Mouse (Mus musculus) ovary, postnatal 14 days (tissue): ENCODE measurements around the gene Pias1.

Experiments used
- DNase-seq: peaks from one replicate; pipeline ENCODE4 v3.0.0; 2022; ENCODE audit warnings: low spot score

Gene Pias1

GRCm38 (mm10) chr9:62987824-62988223 lies at the start of gene Pias1:
Gene Pias1, minus strand, starts transcription at chr9:62987924.
- no peak for DNase-seq

GRCm38 (mm10) chr9:63035431-63035830 lies 47.7 kb upstream of the Pias1 start:
- no peak for DNase-seq

GRCm38 (mm10) chr9:63031011-63031782 lies 43.5 kb upstream of the Pias1 start:
- peak; percentile 56 for DNase-seq

GRCm38 (mm10) chr9:63022486-63022885 lies 34.8 kb upstream of the Pias1 start:
- no peak for DNase-seq

- no peak for DNase-seq
These were observed 19.6 kb upstream of the Pias1 start for GRCm38 (mm10) chr9:63007371-63007770.

GRCm38 (mm10) chr9:63006081-63006820 lies 18.5 kb upstream of the Pias1 start:
- no peak for DNase-seq

GRCm38 (mm10) chr9:62998561-62998960 lies 10.8 kb upstream of the Pias1 start:
- DNase-seq, result no peak

GRCm38 (mm10) chr9:62997626-62998025 lies 9.9 kb upstream of the Pias1 start:
- DNase-seq, result no peak

GRCm38 (mm10) chr9:62995186-62995585 lies 7.5 kb upstream of the Pias1 start:
- no peak for DNase-seq

GRCm38 (mm10) chr9:62990134-62990533 lies 2.4 kb upstream of the Pias1 start:
- DNase-seq, result no peak

GRCm38 (mm10) chr9:62980777-62981202 lies 6.9 kb downstream of the Pias1 start:
- DNase-seq, result peak; percentile 99

- DNase-seq, result peak; percentile 11
These were observed 7.5 kb downstream of the Pias1 start for GRCm38 (mm10) chr9:62980162-62980776.

- DNase-seq, result no peak
These were observed 8.1 kb downstream of the Pias1 start for GRCm38 (mm10) chr9:62979461-62980161.

- DNase-seq, result no peak
These were observed 10.6 kb downstream of the Pias1 start for GRCm38 (mm10) chr9:62977152-62977551.

- DNase-seq, result no peak
These were observed 11.9 kb downstream of the Pias1 start for GRCm38 (mm10) chr9:62975830-62976229.

- no peak for DNase-seq
These were observed 13.3 kb downstream of the Pias1 start for GRCm38 (mm10) chr9:62974439-62974838.

- DNase-seq, result no peak
These were observed 15.5 kb downstream of the Pias1 start for GRCm38 (mm10) chr9:62972073-62972745.

- DNase-seq, result no peak
These were observed 17.4 kb downstream of the Pias1 start for GRCm38 (mm10) chr9:62970345-62970744.

- no peak for DNase-seq
These were observed 21.7 kb downstream of the Pias1 start for GRCm38 (mm10) chr9:62966018-62966417.

GRCm38 (mm10) chr9:62952713-62953112 lies 35.0 kb downstream of the Pias1 start:
- DNase-seq, result no peak

- DNase-seq, result no peak
These were observed 42.4 kb downstream of the Pias1 start for GRCm38 (mm10) chr9:62945346-62945745.

GRCm38 (mm10) chr9:62944063-62944462 lies 43.7 kb downstream of the Pias1 start:
- no peak for DNase-seq
